Mouse (Mus musculus) skeletal muscle tissue, adult 2 months (tissue): ENCODE data around the gene Prok2.

Experiments
- DNase-seq: peaks from one replicate; pipeline ENCODE4 v3.0.0-alpha.2; 2012; ENCODE audit warnings: low read depth, low spot score

Gene Prok2

GRCm38 (mm10) chr6:99692916-99693841 lies 33.0 kb downstream of the Prok2 start:
- no peak for DNase-seq

DNA sequence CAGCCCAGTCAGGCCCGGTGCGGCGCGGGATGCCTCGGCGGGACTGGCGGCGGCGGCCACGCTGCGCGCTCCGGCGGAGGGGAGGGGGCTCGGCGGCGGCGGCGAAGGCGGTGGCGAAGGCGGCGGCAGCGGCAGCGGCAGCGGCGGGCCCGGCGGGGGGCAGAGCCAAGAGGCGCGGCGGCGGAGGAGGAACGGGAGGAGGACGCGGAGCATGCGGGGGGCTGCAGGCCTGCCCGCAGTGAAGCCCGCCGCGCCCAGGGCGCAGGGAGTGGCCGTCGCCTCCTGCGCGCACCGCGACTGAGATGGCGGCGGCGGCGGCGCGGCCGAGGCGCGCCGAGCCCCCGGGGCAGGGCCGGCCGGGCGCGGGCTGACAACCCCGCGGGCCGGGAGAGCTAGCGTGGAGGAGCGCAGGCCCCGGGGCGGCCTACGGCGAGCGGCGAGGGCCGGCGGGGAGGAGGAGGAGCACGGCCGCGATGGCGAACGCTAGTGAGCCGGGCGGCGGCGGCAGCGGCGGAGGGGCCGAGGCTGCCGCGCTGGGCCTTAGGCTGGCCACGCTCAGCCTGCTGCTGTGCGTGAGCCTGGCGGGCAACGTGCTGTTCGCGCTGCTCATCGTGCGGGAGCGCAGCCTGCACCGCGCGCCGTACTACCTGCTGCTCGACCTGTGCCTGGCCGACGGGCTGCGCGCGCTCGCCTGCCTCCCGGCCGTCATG lies 33.8 kb downstream of the Prok2 start, which contains the start of gene Gpr27:
Gene Gpr27, plus strand, starts transcription at position 474 of the 710 bp plus-strand sequence.
- no peak for DNase-seq

GRCm38 (mm10) chr6:99691666-99692205 lies 34.5 kb downstream of the Prok2 start:
- no peak for DNase-seq

DNA sequence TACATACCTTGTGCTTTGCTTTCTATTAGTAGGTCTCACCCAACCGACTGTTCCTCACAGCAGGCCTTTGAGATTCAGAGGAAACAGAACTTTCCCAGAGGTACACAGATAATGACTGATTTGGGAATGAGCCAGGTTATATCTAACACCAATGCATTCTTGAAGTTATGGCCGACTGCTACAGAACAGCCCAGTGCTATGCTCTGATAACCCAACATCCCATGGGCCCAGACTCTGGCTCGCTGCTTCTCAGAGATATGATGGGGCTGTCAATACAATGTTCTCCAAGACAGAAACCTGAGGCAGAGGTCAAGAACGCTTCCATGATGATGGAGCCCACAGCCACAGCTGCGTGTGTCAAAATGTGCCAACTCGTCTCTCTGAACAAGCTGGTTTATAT lies 37.7 kb downstream of the Prok2 start:
- DNase-seq = no peak

DNA sequence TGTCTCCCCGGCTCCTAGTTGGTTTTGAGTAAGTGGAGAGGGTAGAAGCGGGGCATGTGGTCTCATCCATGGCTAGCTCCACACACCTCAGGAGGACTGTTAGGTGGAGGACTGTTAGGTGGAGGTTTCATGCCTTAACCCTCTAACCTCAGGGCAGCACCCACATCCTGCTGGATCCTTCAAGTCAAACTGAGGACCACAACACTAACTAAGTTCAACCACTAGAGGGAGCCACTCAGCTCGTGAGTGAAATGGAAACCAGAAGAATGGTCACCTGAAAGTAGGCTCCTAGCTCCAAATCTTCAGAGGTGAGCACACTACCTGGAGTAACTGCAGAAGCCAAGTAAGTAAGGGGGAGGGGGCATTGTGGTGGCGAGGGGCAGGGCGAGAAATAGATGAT lies 41.3 kb downstream of the Prok2 start:
- no peak for DNase-seq

- DNase-seq = no peak
Measured at GRCm38 (mm10) chr6:99683974-99684373, 42.2 kb downstream of the Prok2 start.

DNA sequence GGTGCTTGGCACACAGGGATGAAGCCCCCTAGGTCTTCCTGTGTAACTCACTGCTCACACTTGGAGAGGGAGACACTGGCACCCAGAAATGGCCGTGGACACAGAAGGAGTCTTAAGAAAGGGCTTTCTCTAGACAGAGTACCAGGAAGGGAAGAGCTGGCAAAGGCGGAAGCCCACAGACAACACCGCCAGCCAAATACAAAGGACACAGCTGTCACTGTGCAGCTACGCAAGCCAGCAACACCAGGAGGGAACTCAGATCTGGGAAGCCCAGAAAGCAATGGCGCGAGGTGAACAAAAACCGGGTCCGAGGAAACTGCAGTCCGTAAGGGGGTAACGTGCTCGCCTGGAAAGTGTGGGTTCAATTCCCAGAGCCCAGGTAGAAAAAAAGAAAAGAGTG lies 48.1 kb downstream of the Prok2 start:
- DNase-seq = no peak

DNA sequence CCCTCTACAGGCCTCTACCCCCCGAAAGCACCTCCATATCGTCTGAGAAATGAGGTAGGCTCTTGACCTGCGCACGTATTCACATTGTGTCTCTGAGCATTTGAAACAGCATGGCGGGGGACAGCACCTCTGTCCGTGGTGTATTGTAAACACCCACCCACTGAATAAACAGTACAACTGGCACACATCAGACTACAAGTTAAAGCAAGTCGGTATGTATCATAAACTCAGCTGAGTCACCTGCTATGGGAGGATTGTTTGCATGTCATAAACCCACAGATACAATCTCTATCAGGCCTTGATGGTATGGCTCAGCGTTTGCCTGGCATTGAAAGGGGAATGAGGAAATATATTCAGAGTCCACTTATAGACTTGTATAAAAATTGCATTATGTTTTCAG lies 48.9 kb downstream of the Prok2 start:
- DNase-seq = no peak

- DNase-seq = no peak
Measured at GRCm38 (mm10) chr6:99674482-99674881, 51.7 kb downstream of the Prok2 start.

DNA sequence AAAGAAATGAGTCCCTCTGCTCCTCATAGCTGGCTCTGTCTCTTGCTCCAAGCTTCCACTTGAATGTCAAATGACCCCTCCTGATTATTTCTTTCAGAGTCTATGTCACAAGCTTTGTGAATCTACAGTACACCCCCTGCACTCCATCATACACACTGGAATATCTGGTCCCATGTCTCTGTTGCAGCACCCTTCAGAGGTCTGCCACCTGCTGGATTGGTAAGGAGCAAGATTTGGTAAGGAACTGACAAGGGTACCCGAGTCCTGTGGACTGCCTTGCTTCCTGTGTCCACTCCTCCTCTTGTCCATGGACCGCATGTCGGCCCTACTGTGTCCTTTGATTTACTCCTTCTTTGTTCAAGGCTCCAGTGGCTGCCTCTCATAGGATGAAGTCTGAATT lies 54.4 kb downstream of the Prok2 start:
- DNase-seq = no peak

DNA sequence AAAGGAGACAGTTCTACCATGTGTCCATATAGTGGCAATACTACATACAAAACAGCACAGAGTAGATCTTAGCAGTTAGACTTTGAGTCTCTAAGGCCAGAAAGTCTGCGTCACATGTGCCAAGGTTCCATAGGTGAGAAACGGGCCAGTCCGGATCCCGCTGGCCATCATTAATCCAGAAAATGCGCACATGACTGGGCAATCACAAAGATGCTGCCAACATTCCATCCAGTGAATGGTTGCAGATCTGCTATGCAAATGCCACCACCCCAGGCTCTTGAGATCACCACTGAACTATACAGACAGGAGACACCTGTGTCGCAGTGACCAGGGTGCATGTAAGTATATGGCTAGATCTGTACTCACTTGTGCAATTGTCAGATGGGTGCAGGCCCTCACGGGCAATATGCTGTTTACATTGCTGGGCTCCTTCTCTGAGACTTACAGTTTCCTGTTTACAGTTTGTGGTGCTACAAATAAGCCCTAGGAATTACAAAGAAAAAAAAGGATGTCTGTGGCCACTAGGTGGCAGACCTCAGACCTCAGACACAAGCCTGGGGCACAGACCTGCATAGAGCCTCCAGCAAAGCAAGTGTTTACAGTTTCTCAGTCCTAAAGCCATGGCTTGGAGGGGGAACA lies 55.6 kb downstream of the Prok2 start:
- no peak for DNase-seq

DNA sequence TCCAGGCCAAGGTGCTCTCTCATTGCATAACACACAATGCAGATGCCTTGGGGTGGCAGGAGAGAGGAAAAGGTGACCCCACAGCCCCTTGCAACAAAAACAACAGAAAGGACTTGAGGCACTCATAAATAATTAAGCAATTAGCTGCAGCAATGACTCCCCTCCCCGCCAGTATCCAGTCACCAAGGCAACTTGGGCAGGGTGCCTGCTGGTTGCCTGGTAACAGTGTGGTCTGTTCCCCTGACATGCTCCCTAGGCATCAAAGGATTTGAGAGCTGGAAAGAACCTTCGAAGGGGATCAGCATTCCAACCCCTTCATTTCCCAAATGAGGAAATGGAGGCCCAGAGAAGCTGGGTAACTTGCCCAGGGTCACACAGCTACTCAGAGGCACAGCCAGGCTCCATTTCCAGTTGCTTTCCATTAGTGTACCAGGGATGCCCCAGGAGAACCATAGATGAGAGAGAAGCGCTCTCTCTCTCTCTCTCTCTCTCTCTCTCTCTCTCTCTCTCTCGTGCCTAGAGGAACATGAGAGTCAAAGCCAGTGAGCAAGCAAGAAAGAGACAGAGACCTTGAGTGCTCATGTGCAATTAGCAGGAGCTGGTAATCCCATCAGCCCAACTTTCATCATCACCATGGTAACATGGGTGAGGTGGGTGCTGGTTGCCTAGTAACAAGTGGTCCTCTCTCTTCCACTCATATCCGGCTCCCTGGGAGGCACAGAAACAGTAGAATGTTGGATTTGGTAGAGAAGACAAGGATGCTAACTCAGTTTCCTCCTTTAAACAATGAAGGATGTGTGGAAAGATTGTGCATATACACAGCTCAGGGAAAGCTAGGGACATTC lies 56.5 kb downstream of the Prok2 start:
- no peak for DNase-seq

DNA sequence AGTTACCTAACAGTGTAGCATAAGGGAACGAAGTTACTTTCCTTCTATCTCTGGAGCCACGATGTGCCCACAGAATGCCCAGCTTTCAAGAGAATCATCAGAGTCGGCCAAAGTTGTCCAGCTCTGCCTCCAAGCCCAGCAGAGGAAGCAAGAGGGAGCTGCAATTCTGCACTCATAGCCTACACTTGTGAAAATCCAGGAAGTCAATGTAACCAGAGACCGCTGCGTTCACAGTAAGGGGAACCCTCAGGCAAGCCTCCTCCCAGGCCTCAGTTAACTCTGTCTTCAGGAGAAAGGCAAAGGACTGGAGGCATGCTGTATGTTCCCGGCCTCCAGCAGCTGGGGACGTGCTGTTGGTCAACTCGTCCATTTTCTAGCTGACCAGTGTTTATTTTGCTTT lies 58.9 kb downstream of the Prok2 start:
- DNase-seq = no peak

- DNase-seq = peak; percentile 45
Measured at GRCm38 (mm10) chr6:99666318-99667171, 59.6 kb downstream of the Prok2 start, which contains the start of the genes Eif4e3 and Gm20696. Gene Eif4e3, minus strand, starts transcription at chr6:99666771. Gene Gm20696, minus strand, starts transcription at chr6:99666797.

- peak; percentile 32 for DNase-seq
Measured at GRCm38 (mm10) chr6:99665457-99666317, 60.5 kb downstream of the Prok2 start.

GRCm38 (mm10) chr6:99663232-99663631 lies 63.0 kb downstream of the Prok2 start:
- no peak for DNase-seq
